Mouse (Mus musculus): Measurements from ENCODE around the gene Mc3r. TPM values are rescaled to one million over a fixed set of nuclear protein-coding genes. Genes with fewer than 3 reads are reported as not detected.

Mc3r gene
- total RNA-seq (2014; fragmentation: Nextera tagmentation) (not detected in 2 replicates), total RNA-seq (2017) (0.05 and 0.06 TPM in 2 replicates), polyA plus RNA-seq (2012) (not detected in 2 replicates)

DNA sequence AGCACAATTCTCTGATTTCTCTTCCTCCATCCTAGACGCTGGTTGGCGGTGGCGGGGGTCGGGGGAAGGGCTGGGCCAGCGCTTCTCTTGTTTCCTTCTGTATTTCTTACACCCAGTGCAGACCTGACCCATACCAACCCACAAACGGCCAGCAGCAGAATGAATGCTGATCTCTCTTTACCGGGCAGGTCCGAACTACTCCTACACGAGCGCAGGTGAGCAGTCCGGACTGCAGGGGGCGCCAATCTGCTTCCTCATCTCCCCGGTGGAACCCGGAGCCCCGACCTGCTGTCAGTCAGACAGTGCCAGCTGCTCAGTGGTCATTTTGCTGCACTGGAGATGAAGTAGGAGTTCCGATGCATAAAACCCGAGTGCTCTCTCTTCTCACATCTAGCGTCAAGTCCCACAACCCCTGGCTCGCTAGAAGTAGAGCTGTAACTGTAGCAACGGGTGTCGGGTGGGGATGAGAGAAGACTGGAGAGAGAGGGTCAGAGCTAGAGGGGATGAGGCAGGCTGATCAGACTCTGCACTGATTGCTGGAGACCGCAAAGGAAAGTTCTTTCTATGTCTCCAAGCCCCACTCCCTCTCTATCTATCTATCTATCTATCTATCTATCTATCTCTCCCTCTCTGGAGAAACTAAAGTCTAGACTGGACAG, at the start of gene Mc3r:
Gene Mc3r, plus strand, starts transcription at position 387 of the 659 bp plus-strand sequence.
- Histone ChIP-seq H3K4me1 (ENCODE audit: insufficient read depth, low read depth, low read length) (no peaks in the 10 kb centered on the region), H3K27me3 (ENCODE audit: insufficient read depth, low read length) (no peaks in the 10 kb centered on the region; the same call in 1 of the 2 replicates), H3K36me3 (replicated peaks) (no peaks in the 10 kb centered on the region), H3K9me3 (replicated peaks) (peaks cover 67% of the 10 kb centered on the region), H3K4me3 (ENCODE audit: low read depth, low read length) (no peak within 1 kb of the TSS)
- no peak for TF ChIP-seq GATA1 (IDR thresholded peaks at IDR 0.05; ENCODE audit: borderline replicate concordance, low read length)
- TF ChIP-seq CTCF (IDR thresholded peaks at IDR 0.05; ENCODE audit: low read depth, low read length), result no peak
- TF ChIP-seq POLR2AphosphoS5 (IDR thresholded peaks at IDR 0.05; ENCODE audit: insufficient replicate concordance, low read depth, low read length), result no peak
- no peak for TF ChIP-seq TAL1 (conservative IDR thresholded peaks at IDR 0.05; ENCODE audit: low read depth, low read length)
- TF ChIP-seq GATA2 (IDR thresholded peaks at IDR 0.05; ENCODE audit: borderline replicate concordance, low read depth, low read length), result no peak
- DNase-seq (ENCODE audit: low spot score), result no peak
- no peak for ATAC-seq (ENCODE audit: extremely low read depth, insufficient number of reproducible peaks, low FRiP score, poor library complexity, severe bottlenecking)

DNA sequence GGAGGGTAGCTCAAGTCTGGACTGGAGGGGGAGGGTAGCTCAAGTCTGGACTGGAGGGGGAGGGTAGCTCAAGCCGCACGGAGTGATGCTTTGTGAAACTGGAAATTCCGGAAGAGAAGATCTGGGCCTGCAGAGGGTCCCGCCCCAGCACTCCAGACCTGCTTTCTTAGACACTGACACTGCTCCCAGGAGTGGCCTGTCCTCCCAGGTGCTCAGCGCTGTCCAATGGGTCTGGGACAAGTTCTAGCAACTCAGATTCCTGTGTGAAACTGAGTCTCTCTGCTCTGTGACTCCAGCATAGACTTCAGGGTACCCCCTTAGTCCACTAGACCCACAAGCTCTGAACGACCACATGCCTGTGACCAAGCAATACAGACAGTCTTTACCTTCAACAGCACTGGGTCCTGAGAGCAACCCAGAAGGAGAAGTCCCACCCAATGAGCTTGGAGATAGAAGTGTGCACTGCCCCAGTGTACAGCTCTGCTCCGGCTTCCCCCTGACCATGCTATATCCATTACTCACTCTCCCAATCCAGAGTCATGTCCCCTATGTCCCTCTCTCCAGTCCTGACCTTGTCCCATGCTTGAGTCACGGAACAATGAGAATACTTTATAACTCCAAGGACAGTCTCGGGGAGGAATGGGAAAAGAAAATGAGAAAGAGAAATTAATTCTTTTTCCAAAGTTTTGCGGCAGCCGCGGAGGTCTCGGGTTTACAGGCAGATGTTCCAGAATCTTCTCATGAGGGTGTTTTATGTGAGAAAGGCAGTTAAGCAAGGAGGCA, 46.1 kb upstream of the Mc3r start:
- H3K4me1 ChIP-seq (ENCODE audit: insufficient read depth, low read depth, low read length), result no peaks in the 10 kb centered on the region
- H3K36me3 ChIP-seq (replicated peaks), result no peaks in the 10 kb centered on the region
- ATAC-seq (ENCODE audit: extremely low read depth, insufficient number of reproducible peaks, low FRiP score, poor library complexity, severe bottlenecking) (no peak), DNase-seq (ENCODE audit: low spot score) (no peak)
- H3K4me3 ChIP-seq (ENCODE audit: low read depth, low read length), result no peak overlapping the region
- no peaks in the 10 kb centered on the region for H3K27me3 ChIP-seq (ENCODE audit: insufficient read depth, low read length)
- H3K9me3 ChIP-seq (replicated peaks), result peaks cover 78% of the 10 kb centered on the region
- TF ChIP-seq CTCF (IDR thresholded peaks at IDR 0.05; ENCODE audit: low read depth, low read length) (no peak), GATA1 (IDR thresholded peaks at IDR 0.05; ENCODE audit: borderline replicate concordance, low read length) (no peak), POLR2AphosphoS5 (IDR thresholded peaks at IDR 0.05; ENCODE audit: insufficient replicate concordance, low read depth, low read length) (no peak), TAL1 (conservative IDR thresholded peaks at IDR 0.05; ENCODE audit: low read depth, low read length) (no peak), GATA2 (IDR thresholded peaks at IDR 0.05; ENCODE audit: borderline replicate concordance, low read depth, low read length) (no peak)

DNA sequence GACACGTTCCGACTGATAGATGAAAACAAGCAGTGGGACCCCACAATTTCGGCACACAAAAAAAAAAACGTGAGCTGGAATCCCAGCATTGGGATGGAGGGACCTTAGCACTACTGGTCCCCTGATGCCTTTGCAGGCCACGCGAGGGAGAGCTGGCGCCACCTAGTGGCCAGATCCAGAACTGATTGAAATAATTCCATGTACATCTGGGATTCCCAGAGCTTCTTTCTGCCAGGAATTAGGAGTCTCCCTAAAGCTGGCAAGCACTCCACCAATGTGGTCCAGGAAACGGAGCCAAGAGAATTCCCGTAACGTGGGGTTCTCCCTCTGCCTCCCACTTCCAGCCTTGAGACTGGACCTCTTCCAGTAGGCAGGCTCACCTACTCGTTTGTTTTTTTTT, 41.3 kb upstream of the Mc3r start:
- no peaks in the 10 kb centered on the region for H3K27me3 ChIP-seq (ENCODE audit: insufficient read depth, low read length)
- H3K4me1 ChIP-seq (ENCODE audit: insufficient read depth, low read depth, low read length), result no peaks in the 10 kb centered on the region
- H3K9me3 ChIP-seq (replicated peaks), result peaks cover 42% of the 10 kb centered on the region
- ATAC-seq (ENCODE audit: extremely low read depth, insufficient number of reproducible peaks, low FRiP score, poor library complexity, severe bottlenecking), result no peak
- DNase-seq (ENCODE audit: low spot score), result no peak
- no peaks in the 10 kb centered on the region for H3K36me3 ChIP-seq (replicated peaks)
- TF ChIP-seq TAL1 (conservative IDR thresholded peaks at IDR 0.05; ENCODE audit: low read depth, low read length), result no peak
- no peak overlapping the region for H3K4me3 ChIP-seq (ENCODE audit: low read depth, low read length)

DNA sequence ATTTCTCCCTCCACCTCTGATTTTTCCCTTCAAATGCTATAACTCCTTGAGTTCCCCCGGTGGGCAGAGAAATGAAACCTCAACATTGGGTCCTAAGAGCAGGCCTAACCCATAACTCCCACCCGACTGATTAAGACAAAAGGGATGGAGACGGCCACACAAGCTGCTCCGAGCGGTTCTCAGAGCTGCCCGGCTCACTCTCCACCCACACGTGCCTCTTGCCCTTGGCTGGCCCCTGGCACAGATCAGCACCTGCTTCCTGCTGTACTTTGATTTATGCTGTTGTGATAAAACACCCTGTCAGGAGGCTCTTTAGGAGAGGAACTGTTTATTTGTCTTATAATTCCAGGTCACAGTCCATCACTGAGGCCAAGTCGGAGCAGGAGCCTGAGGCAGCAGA, 34.8 kb upstream of the Mc3r start:
- Histone ChIP-seq H3K36me3 (replicated peaks) (no peaks in the 10 kb centered on the region), H3K27me3 (ENCODE audit: insufficient read depth, low read length) (no peaks in the 10 kb centered on the region), H3K4me3 (ENCODE audit: low read depth, low read length) (no peak overlapping the region), H3K9me3 (replicated peaks) (peaks cover 27% of the 10 kb centered on the region), H3K4me1 (ENCODE audit: insufficient read depth, low read depth, low read length) (no peaks in the 10 kb centered on the region)
- no peak for DNase-seq (ENCODE audit: low spot score)
- ATAC-seq (ENCODE audit: extremely low read depth, insufficient number of reproducible peaks, low FRiP score, poor library complexity, severe bottlenecking), result no peak
- TF ChIP-seq GATA1 (IDR thresholded peaks at IDR 0.05; ENCODE audit: borderline replicate concordance, low read length) (no peak), CTCF (IDR thresholded peaks at IDR 0.05; ENCODE audit: low read depth, low read length) (no peak), TAL1 (conservative IDR thresholded peaks at IDR 0.05; ENCODE audit: low read depth, low read length) (no peak), GATA2 (IDR thresholded peaks at IDR 0.05; ENCODE audit: borderline replicate concordance, low read depth, low read length) (no peak), POLR2AphosphoS5 (IDR thresholded peaks at IDR 0.05; ENCODE audit: insufficient replicate concordance, low read depth, low read length) (no peak)

DNA sequence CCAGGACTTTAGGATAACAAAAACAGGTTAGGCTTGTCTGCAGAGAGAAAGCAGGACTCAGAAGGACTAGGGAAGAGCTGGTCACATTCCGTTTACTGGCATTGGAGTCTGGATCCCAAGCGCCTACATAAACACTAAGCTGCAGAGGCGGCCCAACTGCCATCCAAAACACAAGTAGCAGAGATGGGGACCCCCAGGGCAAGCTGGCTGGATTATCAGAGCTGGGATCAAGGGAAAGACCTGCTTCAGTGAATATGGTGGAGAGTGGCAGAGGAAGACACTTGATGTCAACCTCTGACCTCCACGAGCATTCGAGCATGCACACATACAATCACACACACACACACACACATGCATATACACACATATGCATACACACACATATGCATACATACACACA, 34.0 kb upstream of the Mc3r start:
- no peaks in the 10 kb centered on the region for H3K4me1 ChIP-seq (ENCODE audit: insufficient read depth, low read depth, low read length)
- no peaks in the 10 kb centered on the region for H3K27me3 ChIP-seq (ENCODE audit: insufficient read depth, low read length)
- H3K36me3 ChIP-seq (replicated peaks), result no peaks in the 10 kb centered on the region
- TF ChIP-seq GATA1 (IDR thresholded peaks at IDR 0.05; ENCODE audit: borderline replicate concordance, low read length) (no peak), TAL1 (conservative IDR thresholded peaks at IDR 0.05; ENCODE audit: low read depth, low read length) (no peak), GATA2 (IDR thresholded peaks at IDR 0.05; ENCODE audit: borderline replicate concordance, low read depth, low read length) (no peak), POLR2AphosphoS5 (IDR thresholded peaks at IDR 0.05; ENCODE audit: insufficient replicate concordance, low read depth, low read length) (no peak), CTCF (IDR thresholded peaks at IDR 0.05; ENCODE audit: low read depth, low read length) (no peak)
- ATAC-seq (ENCODE audit: extremely low read depth, insufficient number of reproducible peaks, low FRiP score, poor library complexity, severe bottlenecking) (no peak), DNase-seq (ENCODE audit: low spot score) (no peak)
- no peak overlapping the region for H3K4me3 ChIP-seq (ENCODE audit: low read depth, low read length)
- H3K9me3 ChIP-seq (replicated peaks), result peaks cover 30% of the 10 kb centered on the region

DNA sequence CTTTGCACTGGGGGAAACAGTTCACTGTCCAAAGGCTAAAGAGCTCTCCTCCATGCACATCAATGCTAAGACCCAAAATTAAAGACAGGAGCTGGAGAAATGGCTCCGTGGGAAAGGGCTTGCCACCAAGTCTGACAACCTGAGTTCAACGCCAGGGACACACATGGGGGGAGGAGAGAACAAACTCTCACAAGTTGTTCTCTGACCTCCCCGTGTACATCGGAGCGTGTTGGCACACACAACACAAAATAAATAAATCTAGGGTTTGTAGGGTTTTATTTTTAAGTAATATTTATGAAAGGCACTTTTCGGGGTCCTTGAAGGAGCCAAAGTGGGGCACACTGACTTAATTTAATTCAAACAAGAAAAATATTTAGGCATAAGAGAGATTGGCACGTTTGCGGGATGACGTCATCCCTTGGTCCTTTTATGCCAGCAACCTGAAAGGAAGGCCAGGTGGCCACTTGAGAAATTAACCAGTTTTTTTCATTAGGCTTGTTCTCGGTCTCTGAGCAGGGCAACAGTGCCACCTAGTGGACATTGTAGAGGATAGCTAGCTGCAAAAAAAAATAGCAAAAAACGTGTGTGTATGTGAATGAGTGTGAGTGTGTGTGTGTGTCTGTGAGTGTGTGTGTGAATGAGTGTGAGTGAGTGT, 32.7 kb upstream of the Mc3r start:
- ATAC-seq (ENCODE audit: extremely low read depth, insufficient number of reproducible peaks, low FRiP score, poor library complexity, severe bottlenecking) (peak; percentile 28; the same call in 1 of the 2 replicates), DNase-seq (ENCODE audit: low spot score) (no peak)
- Histone ChIP-seq H3K4me3 (ENCODE audit: low read depth, low read length) (no peak overlapping the region), H3K4me1 (ENCODE audit: insufficient read depth, low read depth, low read length) (no peaks in the 10 kb centered on the region), H3K9me3 (replicated peaks) (peaks cover 30% of the 10 kb centered on the region), H3K27me3 (ENCODE audit: insufficient read depth, low read length) (no peaks in the 10 kb centered on the region), H3K36me3 (replicated peaks) (no peaks in the 10 kb centered on the region)
- TF ChIP-seq POLR2AphosphoS5 (IDR thresholded peaks at IDR 0.05; ENCODE audit: insufficient replicate concordance, low read depth, low read length), result no peak
- TF ChIP-seq GATA1 (IDR thresholded peaks at IDR 0.05; ENCODE audit: borderline replicate concordance, low read length), result no peak
- no peak for TF ChIP-seq GATA2 (IDR thresholded peaks at IDR 0.05; ENCODE audit: borderline replicate concordance, low read depth, low read length)
- peak; percentile 50; the same call in 1 of the 2 replicates for TF ChIP-seq CTCF (IDR thresholded peaks at IDR 0.05; ENCODE audit: low read depth, low read length)
- TF ChIP-seq TAL1 (conservative IDR thresholded peaks at IDR 0.05; ENCODE audit: low read depth, low read length), result no peak
